Mouse (Mus musculus) brain, embryonic 14.5 days (tissue): ENCODE results near the gene Tnrc18. TPM values are rescaled to one million over a fixed set of nuclear protein-coding genes. Genes with fewer than 3 reads are reported as not detected.

Experiments
- DNase-seq: peaks from one replicate; pipeline ENCODE4 v3.0.0-alpha.2; 2011; ENCODE audit warnings: low read depth
- CTCF ChIP-seq: fragments of 200-500 bp; IDR thresholded peaks from 2 replicates; pipeline ENCODE4 v1.5.1; 2012; ENCODE audit warnings: inconsistent platforms, mild to moderate bottlenecking, moderate library complexity, borderline replicate concordance; ENCODE audit not compliant: insufficient read depth, insufficient read length; ENCODE audit errors: extremely low read depth
- POLR2A ChIP-seq: fragments of 200-500 bp; IDR thresholded peaks from 2 replicates; pipeline ENCODE4 v1.6.1; 2012; ENCODE audit warnings: mild to moderate bottlenecking, inconsistent platforms, borderline replicate concordance; ENCODE audit not compliant: poor library complexity, insufficient read depth, insufficient read length, severe bottlenecking; ENCODE audit errors: extremely low read depth
- polyA plus RNA-seq: library from polyadenylated mRNA; depleted of rRNA; stranded (reverse); fragments of >200 nt; gene quantifications from 2 replicates; pipeline ENCODE4 v1.2.3, GENCODE M21; 2012

The Tnrc18 gene
- polyA plus RNA-seq, 1 experiment = 101 TPM

GRCm38 (mm10) chr5:142764306-142764705 lies 53.2 kb downstream of the Tnrc18 start:
- TF ChIP-seq CTCF = no peak
- no peak for TF ChIP-seq POLR2A
- DNase-seq = no peak

- TF ChIP-seq POLR2A (no peak), CTCF (no peak)
- DNase-seq = peak; percentile 82
These were observed 55.2 kb downstream of the Tnrc18 start for GRCm38 (mm10) chr5:142762082-142762807.

GRCm38 (mm10) chr5:142761326-142761983 lies 56.0 kb downstream of the Tnrc18 start:
- DNase-seq = peak; percentile 94
- TF ChIP-seq POLR2A (no peak), CTCF (no peak)

GRCm38 (mm10) chr5:142759786-142760185 lies 57.7 kb downstream of the Tnrc18 start:
- DNase-seq = no peak
- TF ChIP-seq CTCF = no peak
- TF ChIP-seq POLR2A = no peak

GRCm38 (mm10) chr5:142752241-142752640 lies 65.2 kb downstream of the Tnrc18 start:
- no peak for DNase-seq
- TF ChIP-seq POLR2A (no peak), CTCF (no peak)

GRCm38 (mm10) chr5:142750173-142750572 lies 67.3 kb downstream of the Tnrc18 start:
- TF ChIP-seq POLR2A (no peak), CTCF (no peak)
- DNase-seq = no peak

GRCm38 (mm10) chr5:142747026-142747629 lies 70.3 kb downstream of the Tnrc18 start:
- TF ChIP-seq POLR2A (no peak), CTCF (no peak)

GRCm38 (mm10) chr5:142739941-142740340 lies 77.5 kb downstream of the Tnrc18 start:
- TF ChIP-seq CTCF = no peak
- no peak for TF ChIP-seq POLR2A

More at GRCm38 (mm10) chr5:142747026-142747629, 70.3 kb downstream of the Tnrc18 start:
- no peak for DNase-seq

GRCm38 (mm10) chr5:142731916-142732315 lies 85.5 kb downstream of the Tnrc18 start:
- TF ChIP-seq POLR2A (no peak), CTCF (no peak)
- no peak for DNase-seq

More at GRCm38 (mm10) chr5:142739941-142740340, 77.5 kb downstream of the Tnrc18 start:
- DNase-seq = no peak

- TF ChIP-seq CTCF (no peak), POLR2A (no peak)
- DNase-seq = no peak
These were observed 87.2 kb downstream of the Tnrc18 start for GRCm38 (mm10) chr5:142730295-142730694.

GRCm38 (mm10) chr5:142728301-142728700 lies 89.2 kb downstream of the Tnrc18 start:
- TF ChIP-seq CTCF = no peak
- no peak for TF ChIP-seq POLR2A
- DNase-seq = no peak
